Mouse (Mus musculus): ENCODE results near the gene Esf1. TPM values are rescaled to one million over a fixed set of nuclear protein-coding genes. Genes with fewer than 3 reads are reported as not detected.
"Not testable (repeated sequence)": the region's sequence is repeated elsewhere in the genome, so short reads cannot be mapped to it uniquely, and the experiment has no call there.

Gene Esf1
- total RNA-seq (2021) = 10 to 100 TPM; 11.7 to 11.8 TPM

GRCm38 (mm10) chr2:140170127-140170802 is at the start of gene Esf1, which contains the start of gene Ndufaf5:
Esf1 (minus strand) TSS chr2:140170564.
Ndufaf5 (plus strand) TSS chr2:140170649.
- intact Hi-C loops (cut with DNase I) = loop anchor here (2.0 to 5.0 kb wide), 2 partner anchors 103 to 257 kb away; partner anchors contain the start of gene Tasp1
- DNase-seq = peak; percentile 96 to 98

GRCm38 (mm10) chr2:140215965-140216364 is 45.6 kb upstream of the Esf1 start:
- no peak for DNase-seq
- intact Hi-C loops (cut with DNase I) = no loop called here

- no peak for DNase-seq
- intact Hi-C loops (cut with DNase I) = no loop called here
Measured at GRCm38 (mm10) chr2:140215415-140215814, 45.1 kb upstream of the Esf1 start.

- intact Hi-C loops (cut with DNase I) = no loop called here
- no peak for DNase-seq
Measured at GRCm38 (mm10) chr2:140214519-140215027, 44.2 kb upstream of the Esf1 start.

- no peak for DNase-seq
- intact Hi-C loops (cut with DNase I) = no loop called here
Measured at GRCm38 (mm10) chr2:140203756-140204155, 33.4 kb upstream of the Esf1 start.

GRCm38 (mm10) chr2:140202573-140202972 is 32.2 kb upstream of the Esf1 start:
- peak in 1 of 2 experiments; percentile 1 for DNase-seq
- intact Hi-C loops (cut with DNase I) = no loop called here

- intact Hi-C loops (cut with DNase I) = loop anchor here (2.0 kb wide), 1 partner anchor 226 kb away; no protein-coding TSS in a partner anchor
- no peak for DNase-seq
Measured at GRCm38 (mm10) chr2:140200713-140201112, 30.3 kb upstream of the Esf1 start.

GRCm38 (mm10) chr2:140185685-140186210 is 15.4 kb upstream of the Esf1 start:
- intact Hi-C loops (cut with DNase I); DNase-seq: not testable (repeated sequence)

GRCm38 (mm10) chr2:140170803-140171553 is 614 bp upstream of the Esf1 start:
- no peak for DNase-seq
- intact Hi-C loops (cut with DNase I) = loop anchor here (2.0 to 5.0 kb wide), 2 partner anchors 104 to 256 kb away; partner anchors contain the start of gene Tasp1

- intact Hi-C loops (cut with DNase I) = loop anchor here (2.0 kb wide), 1 partner anchor 226 kb away; the partner anchor contains the start of gene Macrod2
Measured at GRCm38 (mm10) chr2:140169057-140169456, 1.3 kb downstream of the Esf1 start.

GRCm38 (mm10) chr2:140163351-140163854 is 7.0 kb downstream of the Esf1 start:
- intact Hi-C loops (cut with DNase I) = no loop called here
- DNase-seq = no peak

More at GRCm38 (mm10) chr2:140169057-140169456, 1.3 kb downstream of the Esf1 start:
- no peak for DNase-seq

GRCm38 (mm10) chr2:140159186-140159730 is 11.1 kb downstream of the Esf1 start:
- no peak for DNase-seq
- intact Hi-C loops (cut with DNase I) = loop anchor here (2.0 to 5.0 kb wide), 3 partner anchors 172 to 568 kb away; no protein-coding TSS in a partner anchor

GRCm38 (mm10) chr2:140151743-140152142 is 18.6 kb downstream of the Esf1 start, which contains the start of gene Gm17374:
Gm17374 (plus strand) TSS chr2:140152043.
- DNase-seq = not testable (repeated sequence)
- intact Hi-C loops (cut with DNase I) = loop anchor here (5.0 kb wide), 1 partner anchor 769 kb away; no protein-coding TSS in a partner anchor

GRCm38 (mm10) chr2:140125516-140125915 is 44.8 kb downstream of the Esf1 start:
- no peak for DNase-seq
- intact Hi-C loops (cut with DNase I) = no loop called here

GRCm38 (mm10) chr2:140113851-140114250 is 56.5 kb downstream of the Esf1 start:
- intact Hi-C loops (cut with DNase I) = no loop called here

GRCm38 (mm10) chr2:140108945-140109344 is 61.4 kb downstream of the Esf1 start:
- intact Hi-C loops (cut with DNase I) = no loop called here
- no peak for DNase-seq

More at GRCm38 (mm10) chr2:140113851-140114250, 56.5 kb downstream of the Esf1 start:
- no peak for DNase-seq

GRCm38 (mm10) chr2:140107641-140108040 is 62.7 kb downstream of the Esf1 start:
- no peak for DNase-seq
- intact Hi-C loops (cut with DNase I) = no loop called here

GRCm38 (mm10) chr2:140104951-140105350 is 65.4 kb downstream of the Esf1 start:
- intact Hi-C loops (cut with DNase I) = no loop called here
- DNase-seq = no peak

GRCm38 (mm10) chr2:140100551-140101474 is 69.6 kb downstream of the Esf1 start:
- intact Hi-C loops (cut with DNase I) = no loop called here
- no peak for DNase-seq

Measured in heart, postnatal 36 days (tissue).